Mouse (Mus musculus) natural killer cell, adult 2 months (primary cell): ENCODE data around the gene Cdh10.

Experiments
- DNase-seq, 2 experiments: peaks; one replicate each; pipeline ENCODE4 v3.0.0; 2022; ENCODE audit warnings: low spot score in 2 of 2

Gene Cdh10

GRCm38 (mm10) chr15:18975041-18975440 is 156.3 kb downstream of the Cdh10 start:
- no peak for DNase-seq

GRCm38 (mm10) chr15:18984891-18985290 is 166.1 kb downstream of the Cdh10 start:
- no peak for DNase-seq

GRCm38 (mm10) chr15:18987671-18988070 is 168.9 kb downstream of the Cdh10 start:
- DNase-seq = no peak

- DNase-seq = no peak
Measured at GRCm38 (mm10) chr15:18993512-18993911, 174.8 kb downstream of the Cdh10 start.

GRCm38 (mm10) chr15:18994294-18994693 is 175.5 kb downstream of the Cdh10 start:
- DNase-seq = no peak

GRCm38 (mm10) chr15:19010829-19011228 is 192.1 kb downstream of the Cdh10 start:
- no peak for DNase-seq

GRCm38 (mm10) chr15:19032983-19033382 is 214.2 kb downstream of the Cdh10 start:
- no peak for DNase-seq

- no peak for DNase-seq
Measured at GRCm38 (mm10) chr15:19040077-19040476, 221.3 kb downstream of the Cdh10 start.
